ENCODE assay signal across 1 mouse cellular context in the genomic region with DNA sequence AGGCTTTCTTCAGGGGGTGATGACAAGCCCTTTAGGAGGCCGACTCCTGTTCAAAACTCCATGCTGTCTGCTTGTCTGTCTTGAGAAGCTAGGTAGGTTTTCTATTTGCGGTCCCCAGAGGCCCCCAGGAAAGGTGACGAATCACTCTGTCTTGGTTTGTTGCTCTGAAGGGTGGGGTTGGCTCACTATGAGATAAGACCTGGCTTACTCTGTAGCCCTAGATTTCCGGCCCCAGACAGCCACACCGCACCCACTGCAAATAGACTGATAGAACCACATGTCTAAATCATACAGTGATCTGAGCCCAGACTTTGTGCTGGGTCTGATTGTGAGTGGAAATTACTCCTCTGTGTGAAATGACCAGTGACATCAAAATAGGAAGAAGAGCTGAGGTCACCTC.
TF ChIP-seq lines count a peak whose summit lies in the region.

No protein-coding gene starts in this region.

TF ChIP-seq in MEL, 35 proteins besides CTCF, POLR2A, EP300 and RAD21:
- 0 out of 2 replicates have a peak, but pooled peaks have one; percentile 2 for TF ChIP-seq CHD1 (IDR thresholded peaks at IDR 0.05; ENCODE audit: low read depth, low read length)
- 0 out of 2 replicates have a peak, but pooled peaks have one; percentile 12 for TF ChIP-seq SMC3 (IDR thresholded peaks at IDR 0.05; ENCODE audit: low read depth, low read length)
- no peak for TF ChIP-seq JUND (IDR thresholded peaks at IDR 0.05; ENCODE audit: low read depth, low read length)
- TF ChIP-seq ZMIZ1 (IDR thresholded peaks at IDR 0.05; ENCODE audit: low read depth, low read length), result peak; percentile 24; the same call in 1 of the 2 replicates
- no peak for TF ChIP-seq CHD2 (IDR thresholded peaks at IDR 0.05; ENCODE audit: low read length)
- TF ChIP-seq MAZ (IDR thresholded peaks at IDR 0.05; ENCODE audit: low read depth, low read length), result peak; percentile 83; the same call in 1 of the 2 replicates
- TF ChIP-seq MEF2A (IDR thresholded peaks at IDR 0.05; ENCODE audit: extremely low read depth, insufficient replicate concordance, low read depth, low read length, poor library complexity, severe bottlenecking), result no peak
- no peak for TF ChIP-seq ZC3H11A (IDR thresholded peaks at IDR 0.05; ENCODE audit: low read depth, low read length)
- no peak for TF ChIP-seq POLR2AphosphoS2 (IDR thresholded peaks at IDR 0.05; ENCODE audit: low read length)
- no peak for TF ChIP-seq GABPA (IDR thresholded peaks at IDR 0.05; ENCODE audit: low read depth, low read length)
- no peak for TF ChIP-seq MYB (IDR thresholded peaks at IDR 0.05; ENCODE audit: low read depth, low read length)
- TF ChIP-seq MAFK (IDR thresholded peaks at IDR 0.05; ENCODE audit: borderline replicate concordance, low read depth, low read length), result peak; percentile 66; the same call in 1 of the 2 replicates
- peak; percentile 52; the same call in 1 of the 2 replicates for TF ChIP-seq USF1 (IDR thresholded peaks at IDR 0.05; ENCODE audit: low read depth, low read length)
- TF ChIP-seq HCFC1 (IDR thresholded peaks at IDR 0.05; ENCODE audit: low read depth, low read length), result no peak
- TF ChIP-seq MXI1 (IDR thresholded peaks at IDR 0.05; ENCODE audit: low read depth, low read length), result peak; percentile 78
- no peak for TF ChIP-seq E2F4 (IDR thresholded peaks at IDR 0.05; ENCODE audit: borderline replicate concordance, low read depth, low read length)
- TF ChIP-seq UBTF (IDR thresholded peaks at IDR 0.05; ENCODE audit: borderline replicate concordance, insufficient read depth, low read depth, low read length), result no peak
- TF ChIP-seq TCF12 (IDR thresholded peaks at IDR 0.05; ENCODE audit: low read depth, low read length), result peak; percentile 93
- TF ChIP-seq ETS1 (IDR thresholded peaks at IDR 0.05; ENCODE audit: low read depth, low read length), result peak; percentile 90
- TF ChIP-seq POLR2AphosphoS5 (IDR thresholded peaks at IDR 0.05; ENCODE audit: borderline replicate concordance, low read depth, low read length), result no peak
- peak; percentile 94 for TF ChIP-seq GATA1 (IDR thresholded peaks at IDR 0.05; ENCODE audit: low read depth, low read length)
- no peak for TF ChIP-seq KAT2A (conservative IDR thresholded peaks at IDR 0.05; ENCODE audit: low read depth, low read length)
- TF ChIP-seq TAL1 (IDR thresholded peaks at IDR 0.05; ENCODE audit: low read length), result peak; percentile 82
- peak; percentile 65; the same call in 1 of the 2 replicates for TF ChIP-seq MAX (IDR thresholded peaks at IDR 0.05; ENCODE audit: low read length)
- TF ChIP-seq ELF1 (IDR thresholded peaks at IDR 0.05; ENCODE audit: low read depth, low read length), result no peak
- TF ChIP-seq USF2 (IDR thresholded peaks at IDR 0.05; ENCODE audit: borderline replicate concordance in 1 of 2, insufficient read depth in 1 of 2, low read depth in 1 of 2, low read length in 2 of 2), result no peak
- peak; percentile 91 for TF ChIP-seq MYC (IDR thresholded peaks at IDR 0.05; ENCODE audit: low read depth, low read length)
- TF ChIP-seq ZKSCAN1 (IDR thresholded peaks at IDR 0.05; ENCODE audit: low read depth, low read length), result no peak
- no peak for TF ChIP-seq ZNF384 (IDR thresholded peaks at IDR 0.05; ENCODE audit: low read depth, low read length)
- 0 out of 2 replicates have a peak, but pooled peaks have one; percentile 31 for TF ChIP-seq TBP (IDR thresholded peaks at IDR 0.05; ENCODE audit: low read depth, low read length)
- no peak for TF ChIP-seq NELFE (IDR thresholded peaks at IDR 0.05; ENCODE audit: low read depth, low read length)
- peak; percentile 81 for TF ChIP-seq SIN3A (IDR thresholded peaks at IDR 0.05; ENCODE audit: low read length)
- TF ChIP-seq BHLHE40 (IDR thresholded peaks at IDR 0.05; ENCODE audit: borderline replicate concordance, low read depth, low read length), result peak; percentile 63; the same call in 1 of the 2 replicates
- TF ChIP-seq NRF1 (IDR thresholded peaks at IDR 0.05; ENCODE audit: insufficient read depth, low read depth, low read length, poor library complexity, severe bottlenecking), result no peak
- TF ChIP-seq RCOR1 (IDR thresholded peaks at IDR 0.05; ENCODE audit: low read depth, low read length), result peak; percentile 100
TF ChIP-seq in MEL: peak in this region for 17.
